In the genomic region with DNA sequence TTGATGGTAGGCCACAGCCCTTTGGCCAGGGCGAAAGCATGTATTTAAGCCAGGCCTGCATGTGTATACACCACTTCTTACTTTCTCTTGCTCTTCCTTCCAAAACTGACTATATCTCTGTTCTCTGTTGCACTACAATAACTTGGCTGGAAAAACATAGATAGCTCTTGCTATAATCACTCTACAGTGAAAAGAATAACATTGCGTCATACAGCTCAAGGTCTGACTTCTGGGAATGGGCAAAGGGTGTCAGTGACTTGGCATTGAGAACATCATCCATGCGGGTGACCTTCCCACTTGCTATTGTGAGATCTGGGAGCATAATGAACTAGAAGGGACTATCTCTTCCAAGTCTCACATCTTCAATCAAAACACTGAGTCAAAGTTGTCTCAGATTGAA, we compare ENCODE assay signal across 25 mouse cellular contexts.
DNase-seq lines count a peak whose midpoint lies in the region; ATAC-seq and TF ChIP-seq lines count a peak whose summit lies in the region.
"Had no signal": no experiment of that assay in that cellular context is flagged by ENCODE, and none has a peak within 500 bp of the region (broad histone marks: within the 10 kb centered on the region; RNA-seq: fewer than 3 reads in every experiment).

No protein-coding gene starts in this region.

- 60% methylated on average over 3 of the region's 3 CpGs for WGBS in heart, embryonic 15.5 days
- 71% methylated on average over 3 of the region's 3 CpGs for WGBS in lung, postnatal 0 days
- 94% methylated on average over 3 of the region's 3 CpGs for WGBS in midbrain, embryonic 16.5 days

- TF ChIP-seq CTCF in lung, postnatal 0 days (IDR thresholded peaks at IDR 0.05), result no peak

- no peak overlapping the region for H3K4me2 ChIP-seq in heart, embryonic 15.5 days
- no peak overlapping the region for H3K4me2 ChIP-seq in lung, postnatal 0 days (replicated peaks; ENCODE audit: low read depth, low read length)
- H3K4me2 ChIP-seq in midbrain, embryonic 16.5 days (ENCODE audit: low read length), result no peak overlapping the region
- H3K4me2 ChIP-seq: embryonic facial prominence, embryonic 13.5 days; forebrain, embryonic 13.5 days; hindbrain, embryonic 13.5 days; liver, embryonic 13.5 days; lung, embryonic 14.5 days; midbrain, embryonic 13.5 days; neural tube, embryonic 12.5 days had no signal

- H3K27me3 ChIP-seq in heart, embryonic 15.5 days, result no peaks in the 10 kb centered on the region
- H3K27me3 ChIP-seq in lung, postnatal 0 days (replicated peaks; ENCODE audit: insufficient read depth, low read length), result no peaks in the 10 kb centered on the region
- no peaks in the 10 kb centered on the region for H3K27me3 ChIP-seq in midbrain, embryonic 16.5 days (ENCODE audit: control insufficient read depth, insufficient read depth, low read depth, low read length)
- H3K27me3 ChIP-seq: embryonic facial prominence, embryonic 13.5 days; forebrain, embryonic 13.5 days; hindbrain, embryonic 13.5 days; liver, embryonic 13.5 days; midbrain, embryonic 13.5 days; neural tube, embryonic 12.5 days had no signal

- no peaks in the 10 kb centered on the region for H3K36me3 ChIP-seq in heart, embryonic 15.5 days
- no peaks in the 10 kb centered on the region for H3K36me3 ChIP-seq in lung, postnatal 0 days (ENCODE audit: insufficient read depth, low read length)
- no peaks in the 10 kb centered on the region for H3K36me3 ChIP-seq in midbrain, embryonic 16.5 days (ENCODE audit: control insufficient read depth, insufficient read depth, low read length)
- H3K36me3 ChIP-seq: embryonic facial prominence, embryonic 13.5 days; hindbrain, embryonic 13.5 days; liver, embryonic 13.5 days; midbrain, embryonic 13.5 days; neural tube, embryonic 12.5 days had no signal

- H3K9me3 ChIP-seq in heart, embryonic 15.5 days (replicated peaks), result no peaks in the 10 kb centered on the region
- no peaks in the 10 kb centered on the region for H3K9me3 ChIP-seq in lung, postnatal 0 days (ENCODE audit: low read length)
- no peaks in the 10 kb centered on the region for H3K9me3 ChIP-seq in midbrain, embryonic 16.5 days (replicated peaks; ENCODE audit: control insufficient read depth, low read length, poor library complexity, severe bottlenecking)
- H3K9me3 ChIP-seq: embryonic facial prominence, embryonic 13.5 days; forebrain, embryonic 13.5 days; hindbrain, embryonic 13.5 days; liver, embryonic 13.5 days; midbrain, embryonic 13.5 days; neural tube, embryonic 12.5 days had no signal

- 0 out of 2 replicates have a peak overlapping the region, but pooled peaks have one; percentile 37 for H3K27ac ChIP-seq in heart, embryonic 15.5 days
- no peak overlapping the region for H3K27ac ChIP-seq in lung, postnatal 0 days (ENCODE audit: low read length)
- no peak overlapping the region for H3K27ac ChIP-seq in midbrain, embryonic 16.5 days (ENCODE audit: low read length)
- H3K27ac ChIP-seq: embryonic facial prominence, embryonic 13.5 days; forebrain, embryonic 13.5 days; hindbrain, embryonic 13.5 days; layer of hippocampus, adult 2 months; liver, embryonic 13.5 days; midbrain, embryonic 13.5 days; neural tube, embryonic 12.5 days had no signal

- peak; percentile 35; the same call in 1 of the 2 replicates for TF ChIP-seq EP300 in lung, postnatal 0 days (IDR thresholded peaks at IDR 0.05)

- no peak overlapping the region for H3K9ac ChIP-seq in heart, embryonic 15.5 days
- no peak overlapping the region for H3K9ac ChIP-seq in lung, postnatal 0 days (replicated peaks; ENCODE audit: low read depth)
- no peak overlapping the region for H3K9ac ChIP-seq in midbrain, embryonic 16.5 days (ENCODE audit: low read depth, low read length)
- H3K9ac ChIP-seq: embryonic facial prominence, embryonic 13.5 days; forebrain, embryonic 13.5 days; hindbrain, embryonic 13.5 days; liver, embryonic 13.5 days; lung, embryonic 14.5 days; midbrain, embryonic 13.5 days; neural tube, embryonic 12.5 days had no signal

- H3K4me1 ChIP-seq in heart, embryonic 15.5 days (replicated peaks), result no peaks in the 10 kb centered on the region
- H3K4me1 ChIP-seq in lung, postnatal 0 days (ENCODE audit: insufficient read depth, low read depth, low read length), result 0 out of 2 replicates have a peak, but pooled peaks cover 2% of the 10 kb centered on the region
- H3K4me1 ChIP-seq in midbrain, embryonic 16.5 days (ENCODE audit: control insufficient read depth, insufficient read depth, low read length), result no peaks in the 10 kb centered on the region
- H3K4me1 ChIP-seq: embryonic facial prominence, embryonic 13.5 days; forebrain, embryonic 13.5 days; hindbrain, embryonic 13.5 days; liver, embryonic 13.5 days; midbrain, embryonic 13.5 days; neural tube, embryonic 12.5 days had no signal

- DNase-seq in adrenal gland, adult (ENCODE audit: inconsistent age in 2 of 2, low spot score in 1 of 2), result peak; percentile 35 to 86
- no peak for DNase-seq in adrenal gland, postnatal 4 days (ENCODE audit: low spot score in 2 of 2)
- DNase-seq in heart, adult 11 months, result no peak
- peak; percentile 50 for DNase-seq in lung, postnatal 0 days (ENCODE audit: low spot score)
- DNase-seq in lung, postnatal 4 days, result no peak
- DNase-seq in adrenal gland, postnatal 10 days, result peak; percentile 28
- DNase-seq: cerebellum, adult 8-10 months; cerebellum, postnatal 36 days; embryo, embryonic 11 days; gastrocnemius, postnatal 36 days; kidney, adult 11 months; kidney, postnatal 25 days; layer of hippocampus, postnatal 36 days; liver, embryonic 13.5 days; lung, embryonic 14.5 days; thymus, postnatal 14 days had no signal

- H3K4me3 ChIP-seq in heart, embryonic 15.5 days, result no peak overlapping the region
- H3K4me3 ChIP-seq in lung, postnatal 0 days (ENCODE audit: low read depth, low read length), result no peak overlapping the region
- H3K4me3 ChIP-seq in midbrain, embryonic 16.5 days (ENCODE audit: low read depth, low read length), result no peak overlapping the region
- H3K4me3 ChIP-seq: embryonic facial prominence, embryonic 13.5 days; erythroblast, embryonic 14.5 days; forebrain, embryonic 13.5 days; hindbrain, embryonic 13.5 days; layer of hippocampus, adult 2 months; liver, embryonic 13.5 days; midbrain, embryonic 13.5 days; neural tube, embryonic 12.5 days had no signal

- ATAC-seq in heart, embryonic 15.5 days (replicated peaks; ENCODE audit: insufficient number of reproducible peaks, insufficient read depth, low FRiP score, low read depth), result peak; percentile 74; the same call in 1 of the 2 replicates
- ATAC-seq in lung, postnatal 0 days, result peak; percentile 44
- ATAC-seq in midbrain, embryonic 16.5 days, result no peak
- ATAC-seq: forebrain, embryonic 13.5 days; midbrain, embryonic 13.5 days had no signal

Comparison
In these comparisons a context has a peak if more than half of its experiments do, and no peak if none do; other contexts are left out.
1. DNase-seq: peak in adrenal gland, adult (2 of 2), lung, postnatal 0 days (single experiment) and adrenal gland, postnatal 10 days (single experiment); none in adrenal gland, postnatal 4 days (0 of 2), heart, adult 11 months (single experiment) and lung, postnatal 4 days (0 of 2).